Mouse (Mus musculus): ENCODE results near the gene Fndc1. TPM values are rescaled to one million over a fixed set of nuclear protein-coding genes. Genes with fewer than 3 reads are reported as not detected.

Gene Fndc1
- polyA plus RNA-seq, 1 experiment from 2014 or later = 13.3 TPM

- Histone ChIP-seq H3K4me3 (ENCODE audit: low read length) (peak overlapping the region; percentile 59), H3K4me2 (ENCODE audit: low read depth, low read length) (peak overlapping the region; percentile 97), H3K27me3 (replicated peaks; ENCODE audit: control insufficient read depth, insufficient read depth, low read length) (peaks cover 32% of the 10 kb centered on the region), H3K9ac (ENCODE audit: low read depth, low read length) (peak overlapping the region; percentile 72; the same call in 1 of the 2 replicates), H3K36me3 (ENCODE audit: control insufficient read depth, insufficient read depth, low read length) (no peaks in the 10 kb centered on the region), H3K27ac (ENCODE audit: low read length) (no peak overlapping the region), H3K4me1 (ENCODE audit: control insufficient read depth, insufficient read depth, low read length) (peaks cover 4% of the 10 kb centered on the region; the same call in 1 of the 2 replicates), H3K9me3 (ENCODE audit: control insufficient read depth, low read length) (no peaks in the 10 kb centered on the region)
- peak; percentile 26; the same call in 1 of the 2 replicates for ATAC-seq
- WGBS = 10% methylated on average over 16 of the region's 16 CpGs
Observed at GRCm38 (mm10) chr17:7827586-7827985, 484 bp upstream of the Fndc1 start.

DNA sequence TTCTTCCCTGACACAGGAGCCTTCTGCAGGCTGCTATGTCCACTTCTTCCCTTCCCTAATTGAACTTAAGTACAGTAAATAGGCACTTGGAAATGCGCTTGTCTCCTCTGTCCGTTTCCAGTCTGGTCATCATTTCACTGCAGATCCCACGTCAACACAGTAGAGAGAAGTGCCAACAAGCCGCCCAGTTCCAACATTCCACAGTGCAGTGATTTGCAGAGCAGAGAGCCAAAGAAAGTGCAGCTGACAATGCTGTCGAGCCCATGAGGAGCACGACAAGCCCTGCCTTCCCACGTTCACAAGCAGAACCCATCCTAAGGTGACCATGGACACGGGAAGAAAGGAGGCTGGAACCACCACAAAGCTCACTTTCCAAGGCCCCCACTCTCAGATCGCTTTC lies 1.7 kb downstream of the Fndc1 start:
- Histone ChIP-seq H3K27me3 (replicated peaks; ENCODE audit: control insufficient read depth, insufficient read depth, low read length) (peaks cover 32% of the 10 kb centered on the region), H3K9me3 (ENCODE audit: control insufficient read depth, low read length) (no peaks in the 10 kb centered on the region), H3K4me2 (ENCODE audit: low read depth, low read length) (0 out of 2 replicates have a peak overlapping the region, but pooled peaks have one; percentile 97), H3K9ac (ENCODE audit: low read depth, low read length) (no peak overlapping the region), H3K36me3 (ENCODE audit: control insufficient read depth, insufficient read depth, low read length) (no peaks in the 10 kb centered on the region), H3K27ac (ENCODE audit: low read length) (no peak overlapping the region), H3K4me3 (ENCODE audit: low read length) (no peak overlapping the region), H3K4me1 (ENCODE audit: control insufficient read depth, insufficient read depth, low read length) (peaks cover 4% of the 10 kb centered on the region; the same call in 1 of the 2 replicates)
- 51% methylated on average over 9 of the region's 9 CpGs for WGBS
- ATAC-seq = no peak

- Histone ChIP-seq H3K4me1 (ENCODE audit: control insufficient read depth, insufficient read depth, low read length) (peaks cover 1% of the 10 kb centered on the region; the same call in 1 of the 2 replicates), H3K27me3 (replicated peaks; ENCODE audit: control insufficient read depth, insufficient read depth, low read length) (peaks cover 13% of the 10 kb centered on the region), H3K4me3 (ENCODE audit: low read length) (no peak overlapping the region), H3K4me2 (ENCODE audit: low read depth, low read length) (no peak overlapping the region), H3K36me3 (ENCODE audit: control insufficient read depth, insufficient read depth, low read length) (no peaks in the 10 kb centered on the region), H3K9ac (ENCODE audit: low read depth, low read length) (no peak overlapping the region), H3K27ac (ENCODE audit: low read length) (no peak overlapping the region), H3K9me3 (ENCODE audit: control insufficient read depth, low read length) (no peaks in the 10 kb centered on the region)
- 31% methylated on average over 17 of the region's 17 CpGs for WGBS
- ATAC-seq = no peak
Observed at GRCm38 (mm10) chr17:7821553-7822186, 5.4 kb downstream of the Fndc1 start.

- Histone ChIP-seq H3K4me2 (ENCODE audit: low read depth, low read length) (no peak overlapping the region), H3K9me3 (ENCODE audit: control insufficient read depth, low read length) (no peaks in the 10 kb centered on the region), H3K9ac (ENCODE audit: low read depth, low read length) (no peak overlapping the region), H3K27ac (ENCODE audit: low read length) (no peak overlapping the region), H3K4me1 (ENCODE audit: control insufficient read depth, insufficient read depth, low read length) (no peaks in the 10 kb centered on the region), H3K27me3 (replicated peaks; ENCODE audit: control insufficient read depth, insufficient read depth, low read length) (peaks cover under 1% of the 10 kb centered on the region; the same call in 1 of the 2 replicates), H3K4me3 (ENCODE audit: low read length) (no peak overlapping the region), H3K36me3 (ENCODE audit: control insufficient read depth, insufficient read depth, low read length) (no peaks in the 10 kb centered on the region)
- WGBS = 90% methylated on average over 7 of the region's 7 CpGs
- ATAC-seq = no peak
Observed at GRCm38 (mm10) chr17:7820176-7820575, 6.9 kb downstream of the Fndc1 start.

DNA sequence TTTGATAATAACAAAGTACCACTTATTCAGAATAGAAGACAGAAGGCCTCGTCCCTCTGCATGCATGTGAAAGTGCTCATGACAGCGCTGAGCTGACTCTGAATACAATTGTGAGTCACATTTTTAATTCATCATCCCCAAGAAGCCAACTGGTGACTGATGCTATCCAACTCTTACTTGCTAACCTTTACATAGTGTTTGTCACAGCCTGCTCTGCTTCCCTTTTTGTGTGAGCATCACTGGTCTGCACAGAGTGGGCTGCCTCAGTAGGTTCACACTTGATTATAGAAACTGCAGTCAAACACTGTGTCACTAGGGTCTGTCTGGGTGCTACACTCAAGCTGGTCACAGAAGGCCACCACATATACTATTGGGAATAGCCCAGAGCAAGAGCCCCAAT lies 10.5 kb downstream of the Fndc1 start:
- ATAC-seq = no peak
- no peak overlapping the region for H3K4me3 ChIP-seq (ENCODE audit: low read length)
- no peak overlapping the region for H3K9ac ChIP-seq (ENCODE audit: low read depth, low read length)
- 73% methylated on average over 2 of the region's 2 CpGs for WGBS
- H3K4me2 ChIP-seq (ENCODE audit: low read depth, low read length) = no peak overlapping the region
- no peaks in the 10 kb centered on the region for H3K36me3 ChIP-seq (ENCODE audit: control insufficient read depth, insufficient read depth, low read length)
- no peaks in the 10 kb centered on the region for H3K27me3 ChIP-seq (replicated peaks; ENCODE audit: control insufficient read depth, insufficient read depth, low read length)
- no peaks in the 10 kb centered on the region for H3K4me1 ChIP-seq (ENCODE audit: control insufficient read depth, insufficient read depth, low read length)
- no peaks in the 10 kb centered on the region for H3K9me3 ChIP-seq (ENCODE audit: control insufficient read depth, low read length)
- no peak overlapping the region for H3K27ac ChIP-seq (ENCODE audit: low read length)

DNA sequence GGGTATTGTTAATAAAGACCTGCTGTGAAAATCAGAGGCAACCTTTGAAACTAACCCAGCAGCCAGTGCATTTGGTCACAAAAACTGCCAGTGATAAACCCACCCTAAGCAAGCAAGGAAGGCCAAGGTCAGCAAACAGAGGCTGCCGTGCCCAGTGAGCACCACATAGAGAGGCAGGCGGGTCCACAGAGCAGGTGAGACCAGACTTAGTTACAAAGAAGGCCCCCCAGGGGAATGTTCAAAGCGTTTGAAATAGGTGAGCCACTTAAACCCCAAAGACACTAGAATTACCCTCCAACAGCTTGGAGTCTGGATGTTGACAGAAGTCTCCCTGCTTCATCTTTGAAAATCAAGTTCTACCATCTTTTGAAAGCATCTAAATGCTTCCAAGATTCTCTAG lies 12.7 kb downstream of the Fndc1 start:
- Histone ChIP-seq H3K4me1 (ENCODE audit: control insufficient read depth, insufficient read depth, low read length) (no peaks in the 10 kb centered on the region), H3K9me3 (ENCODE audit: control insufficient read depth, low read length) (no peaks in the 10 kb centered on the region), H3K36me3 (ENCODE audit: control insufficient read depth, insufficient read depth, low read length) (no peaks in the 10 kb centered on the region), H3K4me2 (ENCODE audit: low read depth, low read length) (no peak overlapping the region), H3K4me3 (ENCODE audit: low read length) (no peak overlapping the region), H3K27ac (ENCODE audit: low read length) (no peak overlapping the region), H3K9ac (ENCODE audit: low read depth, low read length) (no peak overlapping the region), H3K27me3 (replicated peaks; ENCODE audit: control insufficient read depth, insufficient read depth, low read length) (no peaks in the 10 kb centered on the region)
- 41% methylated on average over 3 of the region's 3 CpGs for WGBS
- no peak for ATAC-seq

GRCm38 (mm10) chr17:7808043-7808442 lies 19.1 kb downstream of the Fndc1 start:
- 83% methylated on average over 2 of the region's 2 CpGs for WGBS
- Histone ChIP-seq H3K36me3 (ENCODE audit: control insufficient read depth, insufficient read depth, low read length) (no peaks in the 10 kb centered on the region), H3K4me3 (ENCODE audit: low read length) (no peak overlapping the region), H3K27ac (ENCODE audit: low read length) (no peak overlapping the region), H3K4me2 (ENCODE audit: low read depth, low read length) (no peak overlapping the region), H3K27me3 (replicated peaks; ENCODE audit: control insufficient read depth, insufficient read depth, low read length) (no peaks in the 10 kb centered on the region), H3K4me1 (ENCODE audit: control insufficient read depth, insufficient read depth, low read length) (no peaks in the 10 kb centered on the region), H3K9ac (ENCODE audit: low read depth, low read length) (no peak overlapping the region), H3K9me3 (ENCODE audit: control insufficient read depth, low read length) (no peaks in the 10 kb centered on the region)
- ATAC-seq = no peak

DNA sequence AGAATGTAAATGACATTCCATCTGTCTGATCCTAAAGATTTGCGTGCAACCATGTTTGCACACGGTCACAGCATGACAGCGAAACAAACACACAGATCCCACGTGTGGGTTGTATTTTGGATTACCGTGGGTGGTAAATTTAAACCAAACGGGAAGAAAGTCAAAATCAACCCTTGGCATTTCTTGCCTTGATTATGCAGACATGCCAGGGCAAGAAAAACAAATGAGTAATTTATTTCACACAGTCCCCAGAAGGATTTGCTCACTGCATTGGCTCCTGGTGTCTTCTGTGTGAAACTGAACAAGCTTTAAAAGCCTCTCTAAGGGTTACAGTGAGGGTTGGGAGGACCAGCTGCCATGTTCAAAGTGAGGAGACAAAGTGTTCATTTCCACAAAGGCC lies 22.0 kb downstream of the Fndc1 start:
- H3K27ac ChIP-seq (ENCODE audit: low read length) = no peak overlapping the region
- H3K36me3 ChIP-seq (ENCODE audit: control insufficient read depth, insufficient read depth, low read length) = no peaks in the 10 kb centered on the region
- H3K4me2 ChIP-seq (ENCODE audit: low read depth, low read length) = no peak overlapping the region
- 61% methylated on average over 6 of the region's 6 CpGs for WGBS
- no peak overlapping the region for H3K4me3 ChIP-seq (ENCODE audit: low read length)
- no peaks in the 10 kb centered on the region for H3K4me1 ChIP-seq (ENCODE audit: control insufficient read depth, insufficient read depth, low read length)
- no peaks in the 10 kb centered on the region for H3K27me3 ChIP-seq (replicated peaks; ENCODE audit: control insufficient read depth, insufficient read depth, low read length)
- no peak overlapping the region for H3K9ac ChIP-seq (ENCODE audit: low read depth, low read length)
- ATAC-seq = no peak
- H3K9me3 ChIP-seq (ENCODE audit: control insufficient read depth, low read length) = no peaks in the 10 kb centered on the region

GRCm38 (mm10) chr17:7802483-7802882 lies 24.6 kb downstream of the Fndc1 start:
- H3K27ac ChIP-seq (ENCODE audit: low read length) = no peak overlapping the region
- no peaks in the 10 kb centered on the region for H3K36me3 ChIP-seq (ENCODE audit: control insufficient read depth, insufficient read depth, low read length)
- no peak overlapping the region for H3K4me2 ChIP-seq (ENCODE audit: low read depth, low read length)
- H3K4me3 ChIP-seq (ENCODE audit: low read length) = no peak overlapping the region
- 74% methylated on average over 9 of the region's 9 CpGs for WGBS
- H3K9ac ChIP-seq (ENCODE audit: low read depth, low read length) = no peak overlapping the region
- H3K27me3 ChIP-seq (replicated peaks; ENCODE audit: control insufficient read depth, insufficient read depth, low read length) = no peaks in the 10 kb centered on the region
- no peak for ATAC-seq
- no peaks in the 10 kb centered on the region for H3K9me3 ChIP-seq (ENCODE audit: control insufficient read depth, low read length)
- H3K4me1 ChIP-seq (ENCODE audit: control insufficient read depth, insufficient read depth, low read length) = no peaks in the 10 kb centered on the region

- Histone ChIP-seq H3K4me2 (ENCODE audit: low read depth, low read length) (no peak overlapping the region), H3K27ac (ENCODE audit: low read length) (no peak overlapping the region), H3K9me3 (ENCODE audit: control insufficient read depth, low read length) (no peaks in the 10 kb centered on the region), H3K36me3 (ENCODE audit: control insufficient read depth, insufficient read depth, low read length) (no peaks in the 10 kb centered on the region), H3K27me3 (replicated peaks; ENCODE audit: control insufficient read depth, insufficient read depth, low read length) (no peaks in the 10 kb centered on the region), H3K4me1 (ENCODE audit: control insufficient read depth, insufficient read depth, low read length) (no peaks in the 10 kb centered on the region), H3K9ac (ENCODE audit: low read depth, low read length) (no peak overlapping the region), H3K4me3 (ENCODE audit: low read length) (no peak overlapping the region)
- WGBS = 63% methylated on average over 3 of the region's 3 CpGs
- ATAC-seq = no peak
Observed at GRCm38 (mm10) chr17:7799894-7800293, 27.2 kb downstream of the Fndc1 start.
